Mouse (Mus musculus) hindbrain, embryonic 15.5 days (tissue): Measurements from ENCODE around the gene Tdg. TPM values are rescaled to one million over a fixed set of nuclear protein-coding genes. Genes with fewer than 3 reads are reported as not detected.
"Not testable (repeated sequence)": the region's sequence is repeated elsewhere in the genome, so short reads cannot be mapped to it uniquely, and the experiment has no call there.

Experiments
- ATAC-seq: fragments of 200-750 bp; cut with Nextera tagmentation; 2 replicates; pipeline ENCODE4 v1.8.0; 2017; ENCODE audit warnings: low read depth, moderate number of reproducible peaks, moderate TSS enrichment; ENCODE audit not compliant: low FRiP score
- H3K27ac ChIP-seq: fragments of 300-500 bp; sonication (generic); replicated peaks from 2 replicates; pipeline ENCODE4 v1.5.1; 2015; ENCODE audit warnings: mild to moderate bottlenecking, inconsistent platforms
- H3K27me3 ChIP-seq: fragments of 300-500 bp; sonication (generic); 2 replicates; pipeline ENCODE4 v1.6.1; 2015; ENCODE audit warnings: control low read depth, inconsistent platforms
- H3K36me3 ChIP-seq: fragments of 300-500 bp; sonication (generic); 2 replicates; pipeline ENCODE4 v1.6.1; 2015; ENCODE audit warnings: control low read depth, inconsistent platforms
- H3K4me1 ChIP-seq: fragments of 300-500 bp; sonication (generic); replicated peaks from 2 replicates; pipeline ENCODE4 v1.6.1; 2015; ENCODE audit warnings: control low read depth, inconsistent platforms
- H3K4me2 ChIP-seq: fragments of 300-500 bp; sonication (generic); 2 replicates; pipeline ENCODE4 v1.6.1; 2015; ENCODE audit warnings: moderate library complexity, mild to moderate bottlenecking, inconsistent platforms
- H3K4me3 ChIP-seq: fragments of 300-500 bp; sonication (generic); 2 replicates; pipeline ENCODE4 v1.5.1; 2015; ENCODE audit warnings: mild to moderate bottlenecking, inconsistent platforms
- H3K9ac ChIP-seq: fragments of 300-500 bp; sonication (generic); 2 replicates; pipeline ENCODE4 v1.6.1; 2015; ENCODE audit warnings: inconsistent platforms
- H3K9me3 ChIP-seq: fragments of 300-500 bp; sonication (generic); 2 replicates; pipeline ENCODE4 v1.6.1; 2016; ENCODE audit warnings: control low read depth, inconsistent platforms
- WGBS: fragments of 180-500 bp; shearing (Covaris S2); methylation state at CpG from one replicate; pipeline ENCODE4 v1.1.7; 2015; 5-methylcytosine and 5-hydroxymethylcytosine counted together
- polyA plus RNA-seq: library from polyadenylated mRNA; unstranded; fragments of >200 nt; fragmentation: Nextera tagmentation; extraction: Ambion mirVana; gene quantifications from 2 replicates; pipeline ENCODE4 v1.2.1, GENCODE M21; 2015

Gene Tdg
- 146 and 153 TPM in 2 replicates for polyA plus RNA-seq

- under 1% methylated on average over 76 of the region's 78 CpGs for WGBS
- not testable (repeated sequence) for H3K27me3 ChIP-seq, H3K9me3 ChIP-seq
- peaks cover 22% of the 10 kb centered on the region for H3K4me1 ChIP-seq
- H3K36me3 ChIP-seq = peaks cover 11% of the 10 kb centered on the region; the same call in 1 of the 2 replicates
- peak within 1 kb of the TSS; percentile 62 for H3K4me3 ChIP-seq
- peak within 1 kb of the TSS; percentile 94 for H3K27ac ChIP-seq
- H3K4me2 ChIP-seq = peak within 1 kb of the TSS; percentile 81
- peak within 1 kb of the TSS; percentile 84 for H3K9ac ChIP-seq
- ATAC-seq = peak; percentile 97
Observed at GRCm38 (mm10) chr10:82629586-82630255, at the start of gene Tdg. Gene Tdg (plus strand): TSS chr10:82629828.

DNA sequence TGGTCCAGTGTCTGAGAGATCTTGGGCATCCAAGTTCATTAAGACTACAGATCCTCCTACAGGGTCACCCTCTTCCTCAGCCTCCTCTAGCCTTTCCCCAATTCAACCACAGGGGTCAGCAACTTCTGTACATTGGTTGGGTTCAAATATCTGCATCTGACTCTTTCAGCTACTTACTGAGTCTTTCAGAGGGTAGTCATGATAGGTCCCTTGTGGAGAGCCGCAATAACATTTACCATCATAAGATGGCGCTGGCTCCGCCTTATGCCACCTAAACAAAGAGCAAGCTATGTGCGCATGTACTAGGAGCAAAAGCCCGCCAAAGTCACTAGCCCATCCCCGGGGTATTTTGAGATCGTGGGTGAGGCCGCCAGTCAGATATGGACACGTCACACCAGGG is 40.0 kb upstream of the Tdg start:
- H3K9me3 ChIP-seq, H3K36me3 ChIP-seq, H3K4me3 ChIP-seq, H3K4me1 ChIP-seq, H3K4me2 ChIP-seq, H3K27me3 ChIP-seq, H3K27ac ChIP-seq, ATAC-seq, H3K9ac ChIP-seq: not testable (repeated sequence)
- 88% methylated on average over 9 of the region's 9 CpGs for WGBS

GRCm38 (mm10) chr10:82594421-82594820 is 35.2 kb upstream of the Tdg start:
- H3K27me3 ChIP-seq, H3K27ac ChIP-seq, H3K4me2 ChIP-seq, ATAC-seq, H3K36me3 ChIP-seq, H3K4me1 ChIP-seq, H3K4me3 ChIP-seq, H3K9ac ChIP-seq, H3K9me3 ChIP-seq: not testable (repeated sequence)
- WGBS = 65% methylated on average over 4 of the region's 4 CpGs

DNA sequence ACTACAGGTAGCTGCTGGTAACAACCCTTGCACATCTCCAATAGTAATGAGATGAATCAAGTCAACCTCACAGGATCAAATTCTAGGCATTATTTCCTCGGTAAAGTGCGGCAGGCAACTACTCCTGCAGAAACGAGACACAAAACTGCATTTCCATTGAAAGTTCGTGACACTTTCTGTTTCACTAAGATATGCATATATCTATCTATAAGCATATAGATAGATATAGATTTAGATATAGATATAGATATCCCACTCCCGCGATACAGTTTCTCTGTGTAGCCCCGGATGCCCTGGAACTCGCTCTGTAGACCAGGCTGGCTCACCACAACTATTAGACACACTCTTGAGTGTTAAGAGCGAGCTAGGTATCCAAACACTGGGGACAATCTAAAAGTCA is 7.4 kb upstream of the Tdg start:
- H3K9me3 ChIP-seq = no peaks in the 10 kb centered on the region
- H3K4me3 ChIP-seq = peak overlapping the region; percentile 90
- 0 out of 2 replicates have a peak, but pooled peaks cover 9% of the 10 kb centered on the region for H3K36me3 ChIP-seq
- no peak for ATAC-seq
- peak overlapping the region; percentile 90; the same call in 1 of the 2 replicates for H3K27ac ChIP-seq
- WGBS = 28% methylated on average over 9 of the region's 9 CpGs
- peak overlapping the region; percentile 91 for H3K9ac ChIP-seq
- H3K4me2 ChIP-seq = peak overlapping the region; percentile 68
- H3K4me1 ChIP-seq = peaks cover 6% of the 10 kb centered on the region
- no peaks in the 10 kb centered on the region for H3K27me3 ChIP-seq

DNA sequence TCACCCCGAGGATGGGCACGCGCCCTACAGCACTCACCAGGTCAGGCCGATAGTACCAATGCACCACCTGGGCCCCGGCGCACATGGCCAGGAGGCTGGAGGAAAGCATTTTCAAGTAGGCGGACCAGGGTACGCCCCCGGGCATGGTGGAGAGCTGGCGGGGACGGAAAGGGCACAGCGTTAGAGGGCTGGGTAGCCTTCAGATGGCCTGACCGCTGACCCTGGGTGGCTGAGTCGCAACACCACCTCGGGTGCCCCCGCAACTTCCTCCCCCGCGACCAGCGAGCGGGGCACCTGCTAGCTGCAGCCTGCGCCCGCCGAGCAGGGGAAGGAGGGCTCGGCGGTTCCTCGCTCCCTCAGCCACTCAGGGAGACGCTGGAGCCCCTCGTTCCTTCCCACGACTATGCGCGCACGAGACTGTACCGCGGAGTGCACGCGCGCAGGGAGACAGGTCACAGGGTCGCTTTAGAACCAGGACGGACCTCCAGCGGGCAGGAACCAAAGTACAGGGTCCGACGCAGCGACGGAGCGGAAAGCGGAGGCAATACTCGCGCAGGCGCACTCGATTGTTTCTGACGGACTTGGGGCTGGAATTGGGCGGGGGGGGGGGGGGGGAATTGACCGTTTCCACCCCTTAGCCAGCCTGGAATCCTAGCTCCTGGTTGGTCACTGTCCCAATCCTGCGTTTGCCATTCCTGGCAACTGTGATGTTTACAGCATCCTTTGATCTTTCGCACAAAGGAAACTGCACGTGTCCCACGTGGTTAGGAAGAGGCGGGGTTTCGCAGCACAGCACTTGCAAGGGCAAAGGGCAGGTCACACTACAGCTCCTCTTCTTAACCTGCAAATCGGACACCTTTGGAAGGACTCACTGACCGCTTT is 6.7 kb upstream of the Tdg start, which contains the start of gene 1190007I07Rik:
Gene 1190007I07Rik, minus strand, starts transcription at position 558 of the 882 bp plus-strand sequence.
- peak within 1 kb of the TSS; percentile 91 for H3K9ac ChIP-seq
- H3K9me3 ChIP-seq = no peaks in the 10 kb centered on the region
- WGBS = under 1% methylated on average over 55 of the region's 61 CpGs
- peaks cover 6% of the 10 kb centered on the region for H3K4me1 ChIP-seq
- peak within 1 kb of the TSS; percentile 90 for H3K27ac ChIP-seq
- H3K4me3 ChIP-seq = peak within 1 kb of the TSS; percentile 90
- peak within 1 kb of the TSS; percentile 68 for H3K4me2 ChIP-seq
- H3K27me3 ChIP-seq = no peaks in the 10 kb centered on the region
- 0 out of 2 replicates have a peak, but pooled peaks cover 9% of the 10 kb centered on the region for H3K36me3 ChIP-seq
- ATAC-seq = peak; percentile 91

DNA sequence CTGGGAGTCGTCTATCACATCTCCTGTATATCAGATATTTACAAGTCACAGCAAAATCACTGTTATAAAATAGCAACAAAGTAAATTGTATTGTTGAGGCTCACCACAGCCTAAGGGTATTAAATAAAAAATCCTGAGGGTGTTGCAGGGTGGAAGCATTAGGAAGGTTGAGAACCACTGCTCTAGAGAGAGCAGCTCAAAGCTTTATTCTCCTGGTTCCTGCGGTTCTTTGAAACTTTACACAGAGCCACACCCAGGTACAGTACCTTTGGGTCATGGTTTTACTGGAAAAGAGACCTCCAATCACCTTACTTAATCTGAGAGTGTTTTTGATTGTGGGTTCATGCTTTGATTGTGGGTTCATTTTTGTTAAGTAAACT is 6.1 kb upstream of the Tdg start:
- not testable (repeated sequence) for H3K36me3 ChIP-seq, H3K4me1 ChIP-seq, H3K9me3 ChIP-seq, H3K27me3 ChIP-seq
- 6% methylated on average over 2 of the region's 2 CpGs for WGBS
- peak; percentile 16; the same call in 1 of the 2 replicates for ATAC-seq
- Histone ChIP-seq H3K27ac (peak overlapping the region; percentile 90), H3K4me3 (peak overlapping the region; percentile 90), H3K4me2 (peak overlapping the region; percentile 68), H3K9ac (peak overlapping the region; percentile 91)

- H3K27ac ChIP-seq = peak overlapping the region; percentile 94
- H3K9ac ChIP-seq = peak overlapping the region; percentile 62
- 5% methylated on average over 11 of the region's 11 CpGs for WGBS
- peak; percentile 73; the same call in 1 of the 2 replicates for ATAC-seq
- peak overlapping the region; percentile 81 for H3K4me2 ChIP-seq
- no peaks in the 10 kb centered on the region for H3K9me3 ChIP-seq
- H3K4me3 ChIP-seq = peak overlapping the region; percentile 62
- peaks cover 22% of the 10 kb centered on the region for H3K4me1 ChIP-seq
- H3K27me3 ChIP-seq = no peaks in the 10 kb centered on the region
- peaks cover 11% of the 10 kb centered on the region; the same call in 1 of the 2 replicates for H3K36me3 ChIP-seq
Observed at GRCm38 (mm10) chr10:82629111-82629585, 480 bp upstream of the Tdg start.

DNA sequence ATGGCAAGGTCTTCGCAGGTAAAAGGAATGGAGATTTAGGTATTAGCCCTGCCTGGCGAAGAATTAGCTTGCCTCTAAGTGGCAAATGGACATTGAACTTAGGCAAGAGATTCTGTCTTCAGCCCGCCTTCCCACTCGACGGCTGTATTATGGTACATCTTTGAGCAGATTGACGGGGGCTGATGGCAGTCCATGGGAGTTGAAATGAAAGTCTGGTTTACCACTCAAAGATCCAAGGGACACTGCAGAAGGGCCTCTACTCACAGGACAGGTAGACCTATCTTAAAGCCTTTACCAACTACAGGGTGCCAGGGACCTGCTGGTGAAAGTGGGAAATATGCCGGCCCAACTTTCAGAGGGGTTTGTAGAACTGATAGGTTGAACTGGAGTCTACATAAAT is 869 bp downstream of the Tdg start:
- 18% methylated on average over 7 of the region's 7 CpGs for WGBS
- H3K27me3 ChIP-seq = no peaks in the 10 kb centered on the region
- peak overlapping the region; percentile 81 for H3K4me2 ChIP-seq
- H3K4me1 ChIP-seq = peaks cover 22% of the 10 kb centered on the region
- H3K9ac ChIP-seq = peak overlapping the region; percentile 84
- peaks cover 11% of the 10 kb centered on the region; the same call in 1 of the 2 replicates for H3K36me3 ChIP-seq
- peak overlapping the region; percentile 94 for H3K27ac ChIP-seq
- no peak for ATAC-seq
- H3K4me3 ChIP-seq = peak overlapping the region; percentile 62
- H3K9me3 ChIP-seq = no peaks in the 10 kb centered on the region

- no peak for ATAC-seq
- Histone ChIP-seq H3K9ac (peak overlapping the region; percentile 84; the same call in 1 of the 2 replicates), H3K4me3 (peak overlapping the region; percentile 62), H3K27me3 (no peaks in the 10 kb centered on the region), H3K4me2 (peak overlapping the region; percentile 81), H3K9me3 (no peaks in the 10 kb centered on the region), H3K4me1 (peaks cover 22% of the 10 kb centered on the region), H3K27ac (no peak overlapping the region), H3K36me3 (peaks cover 11% of the 10 kb centered on the region; the same call in 1 of the 2 replicates)
- 76% methylated on average over 7 of the region's 7 CpGs for WGBS
Observed at GRCm38 (mm10) chr10:82631133-82631532, 1.5 kb downstream of the Tdg start.

- Histone ChIP-seq H3K4me2 (no peak overlapping the region), H3K9me3 (no peaks in the 10 kb centered on the region), H3K27ac (no peak overlapping the region), H3K27me3 (no peaks in the 10 kb centered on the region), H3K4me1 (peaks cover 22% of the 10 kb centered on the region), H3K4me3 (no peak overlapping the region), H3K36me3 (peaks cover 17% of the 10 kb centered on the region; the same call in 1 of the 2 replicates), H3K9ac (no peak overlapping the region)
- WGBS = 96% methylated on average over 11 of the region's 12 CpGs
- no peak for ATAC-seq
Observed at GRCm38 (mm10) chr10:82632496-82633280, 3.1 kb downstream of the Tdg start.

DNA sequence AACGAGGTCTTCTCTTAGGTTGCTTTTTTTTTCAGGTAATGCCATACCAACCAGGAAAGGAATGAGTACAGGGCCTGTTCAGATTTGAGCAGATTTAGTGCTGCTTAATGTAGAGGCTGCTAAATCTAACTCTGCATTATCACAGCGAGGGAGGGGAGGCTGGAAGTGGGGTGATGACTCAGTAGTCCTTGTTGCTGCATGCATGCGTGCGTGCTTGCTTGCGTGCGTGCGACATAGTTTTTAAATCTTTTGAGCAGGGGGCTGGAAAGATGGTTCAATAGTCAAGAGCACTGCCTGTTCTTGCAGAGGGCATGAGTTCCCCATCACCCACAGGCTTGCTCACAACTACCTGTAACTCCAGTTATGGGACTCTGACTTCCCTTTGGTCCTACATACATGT is 4.7 kb downstream of the Tdg start:
- Histone ChIP-seq H3K4me1 (peaks cover 16% of the 10 kb centered on the region), H3K27me3 (no peaks in the 10 kb centered on the region), H3K4me3 (no peak overlapping the region), H3K36me3 (peaks cover 25% of the 10 kb centered on the region), H3K9ac (no peak overlapping the region), H3K4me2 (no peak overlapping the region), H3K27ac (no peak overlapping the region), H3K9me3 (no peaks in the 10 kb centered on the region)
- 98% methylated on average over 7 of the region's 7 CpGs for WGBS
- ATAC-seq = no peak
